Mouse (Mus musculus) hindbrain, embryonic 13.5 days (tissue): ENCODE data around the gene Blvrb. TPM values are rescaled to one million over a fixed set of nuclear protein-coding genes. Genes with fewer than 3 reads are reported as not detected.

Experiments used
- ATAC-seq: fragments of 200-750 bp; cut with Nextera tagmentation; 2 replicates; pipeline ENCODE4 v1.8.0; 2017; ENCODE audit warnings: moderate TSS enrichment; ENCODE audit not compliant: low FRiP score
- H3K27ac ChIP-seq: fragments of 300-500 bp; sonication (generic); 2 replicates; pipeline ENCODE4 v1.5.1; 2015; ENCODE audit warnings: inconsistent platforms, mild to moderate bottlenecking, moderate library complexity
- H3K27me3 ChIP-seq: fragments of 300-500 bp; sonication (generic); 2 replicates; pipeline ENCODE4 v1.6.1; 2015; ENCODE audit warnings: mild to moderate bottlenecking, inconsistent platforms
- H3K36me3 ChIP-seq: fragments of 300-500 bp; sonication (generic); 2 replicates; pipeline ENCODE4 v1.6.1; 2015; ENCODE audit warnings: mild to moderate bottlenecking, inconsistent platforms
- H3K4me1 ChIP-seq: fragments of 300-500 bp; sonication (generic); replicated peaks from 2 replicates; pipeline ENCODE4 v1.6.1; 2015; ENCODE audit warnings: inconsistent platforms
- H3K4me2 ChIP-seq: fragments of 300-500 bp; sonication (generic); 2 replicates; pipeline ENCODE4 v1.6.1; 2015; ENCODE audit warnings: inconsistent platforms, mild to moderate bottlenecking, moderate library complexity
- H3K4me3 ChIP-seq: fragments of 300-500 bp; sonication (generic); 2 replicates; pipeline ENCODE4 v1.5.1; 2015; ENCODE audit warnings: mild to moderate bottlenecking, inconsistent platforms
- H3K9ac ChIP-seq: fragments of 300-500 bp; sonication (generic); 2 replicates; pipeline ENCODE4 v1.6.1; 2015; ENCODE audit warnings: mild to moderate bottlenecking, inconsistent platforms
- H3K9me3 ChIP-seq: fragments of 300-500 bp; sonication (generic); 2 replicates; pipeline ENCODE4 v1.6.1; 2016; ENCODE audit warnings: inconsistent platforms
- WGBS: fragments of 180-500 bp; shearing (Covaris S2); methylation state at CpG from one replicate; pipeline ENCODE4 v1.1.7; 2015; 5-methylcytosine and 5-hydroxymethylcytosine counted together
- polyA plus RNA-seq: library from polyadenylated mRNA; unstranded; fragments of >200 nt; fragmentation: Nextera tagmentation; extraction: Ambion mirVana; gene quantifications from 2 replicates; pipeline ENCODE4 v1.2.1, GENCODE M21; 2015

The Blvrb gene
- polyA plus RNA-seq, 1 experiment from 2014 or later, result 18.7 TPM

GRCm38 (mm10) chr7:27507711-27508647 lies 60.2 kb downstream of the Blvrb start:
- Histone ChIP-seq H3K4me3 (peak overlapping the region; percentile 51), H3K4me1 (peaks cover 9% of the 10 kb centered on the region), H3K27ac (peak overlapping the region; percentile 96), H3K4me2 (peak overlapping the region; percentile 59), H3K9me3 (no peaks in the 10 kb centered on the region), H3K36me3 (no peaks in the 10 kb centered on the region), H3K9ac (peak overlapping the region; percentile 72), H3K27me3 (no peaks in the 10 kb centered on the region)
- peak; percentile 91 for ATAC-seq
- under 1% methylated on average over 54 of the region's 54 CpGs for WGBS

- Histone ChIP-seq H3K4me3 (peak overlapping the region; percentile 51), H3K9ac (no peak overlapping the region), H3K9me3 (no peaks in the 10 kb centered on the region), H3K36me3 (no peaks in the 10 kb centered on the region), H3K27me3 (no peaks in the 10 kb centered on the region), H3K4me1 (peaks cover 9% of the 10 kb centered on the region), H3K27ac (peak overlapping the region; percentile 96), H3K4me2 (peak overlapping the region; percentile 59)
- ATAC-seq, result peak; percentile 64
- WGBS, result 26% methylated on average over 6 of the region's 6 CpGs
Observed at GRCm38 (mm10) chr7:27508648-27509005, 60.8 kb downstream of the Blvrb start.

GRCm38 (mm10) chr7:27510809-27511208 lies 63.0 kb downstream of the Blvrb start:
- ATAC-seq, result no peak
- Histone ChIP-seq H3K27ac (no peak overlapping the region), H3K4me3 (no peak overlapping the region), H3K36me3 (no peaks in the 10 kb centered on the region), H3K4me2 (no peak overlapping the region), H3K9ac (no peak overlapping the region), H3K9me3 (no peaks in the 10 kb centered on the region), H3K27me3 (no peaks in the 10 kb centered on the region), H3K4me1 (peaks cover 9% of the 10 kb centered on the region)
- 84% methylated on average over 2 of the region's 2 CpGs for WGBS

GRCm38 (mm10) chr7:27514961-27515360 lies 67.2 kb downstream of the Blvrb start:
- no peak for ATAC-seq
- Histone ChIP-seq H3K9me3 (no peaks in the 10 kb centered on the region), H3K27me3 (no peaks in the 10 kb centered on the region), H3K4me3 (no peak overlapping the region), H3K36me3 (no peaks in the 10 kb centered on the region), H3K4me2 (no peak overlapping the region), H3K27ac (no peak overlapping the region), H3K4me1 (no peaks in the 10 kb centered on the region), H3K9ac (no peak overlapping the region)
- WGBS, result 85% methylated on average over 9 of the region's 9 CpGs

Other genes starting within 250 kb of the Blvrb start
- 6.1 and 6.5 TPM in 2 replicates for gene Itpkc, start 219.3 kb upstream of the Blvrb start, polyA plus RNA-seq
- 23.8 and 24.9 TPM in 2 replicates for gene Coq8b, start 215.0 kb upstream of the Blvrb start, polyA plus RNA-seq
- 48.4 and 49.6 TPM in 2 replicates for gene Numbl, start 189.5 kb upstream of the Blvrb start, polyA plus RNA-seq
- gene Ltbp4, start 110.3 kb upstream of the Blvrb start, polyA plus RNA-seq, result 5.4 and 6.0 TPM in 2 replicates
- gene Shkbp1, start 92.0 kb upstream of the Blvrb start, polyA plus RNA-seq, result 61.8 and 62.5 TPM in 2 replicates
- gene Gm20479, start 90.6 kb upstream of the Blvrb start, polyA plus RNA-seq, result not detected in 2 replicates
- gene Sptbn4, start 292 bp upstream of the Blvrb start, polyA plus RNA-seq, result 2.2 and 2.6 TPM in 2 replicates
- gene Sertad3, start 25.8 kb downstream of the Blvrb start, polyA plus RNA-seq, result 13.0 and 13.4 TPM in 2 replicates
- gene Sertad1, start 38.9 kb downstream of the Blvrb start, polyA plus RNA-seq, result 10.7 and 11.8 TPM in 2 replicates
- gene Prx, start 51.3 kb downstream of the Blvrb start, polyA plus RNA-seq, result 1.4 and 1.5 TPM in 2 replicates
- gene Hipk4, start 75.3 kb downstream of the Blvrb start, polyA plus RNA-seq, result 0.77 and 0.79 TPM in 2 replicates
- 126 TPM in 2 replicates for gene Pld3, start 105.2 kb downstream of the Blvrb start, polyA plus RNA-seq
- gene 2310022A10Rik, start 105.3 kb downstream of the Blvrb start, polyA plus RNA-seq, result 32.1 and 34.0 TPM in 2 replicates
- 68.0 and 71.0 TPM in 2 replicates for gene Akt2, start 143.6 kb downstream of the Blvrb start, polyA plus RNA-seq
- 50.2 and 52.0 TPM in 2 replicates for gene Ttc9b, start 205.9 kb downstream of the Blvrb start, polyA plus RNA-seq
- 13.0 and 13.2 TPM in 2 replicates for gene Map3k10, start 226.6 kb downstream of the Blvrb start, polyA plus RNA-seq
- gene Zfp607b, start 241.4 kb downstream of the Blvrb start, polyA plus RNA-seq, result 10.8 and 12.1 TPM in 2 replicates